ENCODE assay signal across 29 mouse cellular contexts in genomic region chr6:128941646-128942421, GRCm38 (mm10). TPM values are rescaled to one million over a fixed set of nuclear protein-coding genes. Genes with fewer than 3 reads are reported as not detected.
DNase-seq lines count a peak whose midpoint lies in the region; ATAC-seq lines count a peak whose summit lies in the region.
"Had no signal": no experiment of that assay in that cellular context is flagged by ENCODE, and none has a peak within 500 bp of the region (broad histone marks: within the 10 kb centered on the region; RNA-seq: fewer than 3 reads in every experiment).

No protein-coding gene starts in this region.

- H3K9ac ChIP-seq in heart, embryonic 11.5 days (ENCODE audit: low read depth, low read length), result no peak overlapping the region
- H3K9ac ChIP-seq in midbrain, embryonic 11.5 days (ENCODE audit: low read length), result no peak overlapping the region
- H3K9ac ChIP-seq in embryonic facial prominence, embryonic 15.5 days, result no peak overlapping the region
- H3K9ac ChIP-seq in kidney, embryonic 15.5 days, result no peak overlapping the region
- H3K9ac ChIP-seq: limb, embryonic 15.5 days; stomach, embryonic 15.5 days had no signal

- ATAC-seq in heart, embryonic 11.5 days (replicated peaks; ENCODE audit: insufficient number of reproducible peaks, low FRiP score, low TSS enrichment), result 0 out of 2 replicates have a peak, but pooled peaks have one; percentile 26
- ATAC-seq in midbrain, embryonic 11.5 days (ENCODE audit: low FRiP score), result 0 out of 2 replicates have a peak, but pooled peaks have one; percentile 33
- ATAC-seq in embryonic facial prominence, embryonic 15.5 days (ENCODE audit: insufficient number of reproducible peaks, low FRiP score, low TSS enrichment, low read depth), result peak; percentile 43; the same call in 1 of the 2 replicates
- ATAC-seq in kidney, embryonic 15.5 days (replicated peaks; ENCODE audit: low FRiP score), result no peak
- ATAC-seq: hindbrain, embryonic 16.5 days; midbrain, embryonic 16.5 days had no signal

- H3K27me3 ChIP-seq in heart, embryonic 11.5 days (ENCODE audit: control insufficient read depth, insufficient read depth, low read length), result no peaks in the 10 kb centered on the region
- H3K27me3 ChIP-seq in midbrain, embryonic 11.5 days (ENCODE audit: control insufficient read depth, insufficient read depth, low read length), result no peaks in the 10 kb centered on the region
- H3K27me3 ChIP-seq in midbrain, embryonic 10.5 days (ENCODE audit: low read depth, poor library complexity, severe bottlenecking), result no peaks in the 10 kb centered on the region
- H3K27me3 ChIP-seq in embryonic facial prominence, embryonic 15.5 days, result no peaks in the 10 kb centered on the region
- no peaks in the 10 kb centered on the region for H3K27me3 ChIP-seq in kidney, embryonic 15.5 days
- H3K27me3 ChIP-seq: limb, embryonic 15.5 days; stomach, embryonic 15.5 days had no signal

- H3K36me3 ChIP-seq in heart, embryonic 11.5 days (ENCODE audit: control insufficient read depth, insufficient read depth, low read length), result no peaks in the 10 kb centered on the region
- H3K36me3 ChIP-seq in midbrain, embryonic 11.5 days (ENCODE audit: control insufficient read depth, insufficient read depth, low read length), result no peaks in the 10 kb centered on the region
- no peaks in the 10 kb centered on the region for H3K36me3 ChIP-seq in midbrain, embryonic 10.5 days
- H3K36me3 ChIP-seq in embryonic facial prominence, embryonic 15.5 days, result no peaks in the 10 kb centered on the region
- H3K36me3 ChIP-seq in kidney, embryonic 15.5 days, result no peaks in the 10 kb centered on the region
- H3K36me3 ChIP-seq: heart, embryonic 10.5 days; limb, embryonic 15.5 days; stomach, embryonic 15.5 days had no signal

- H3K4me1 ChIP-seq in heart, embryonic 11.5 days (ENCODE audit: control insufficient read depth, insufficient read depth, low read length), result no peaks in the 10 kb centered on the region
- no peaks in the 10 kb centered on the region for H3K4me1 ChIP-seq in midbrain, embryonic 11.5 days (ENCODE audit: control insufficient read depth, insufficient read depth, low read length)
- no peaks in the 10 kb centered on the region for H3K4me1 ChIP-seq in midbrain, embryonic 10.5 days
- H3K4me1 ChIP-seq in embryonic facial prominence, embryonic 15.5 days, result no peaks in the 10 kb centered on the region
- H3K4me1 ChIP-seq in kidney, embryonic 15.5 days, result no peaks in the 10 kb centered on the region
- H3K4me1 ChIP-seq: heart, embryonic 10.5 days; limb, embryonic 15.5 days; stomach, embryonic 15.5 days had no signal

- H3K27ac ChIP-seq in heart, embryonic 11.5 days (ENCODE audit: low read depth, low read length), result no peak overlapping the region
- no peak overlapping the region for H3K27ac ChIP-seq in midbrain, embryonic 11.5 days (ENCODE audit: low read depth, low read length)
- no peak overlapping the region for H3K27ac ChIP-seq in midbrain, embryonic 10.5 days (replicated peaks)
- H3K27ac ChIP-seq in embryonic facial prominence, embryonic 15.5 days (replicated peaks), result no peak overlapping the region
- no peak overlapping the region for H3K27ac ChIP-seq in kidney, embryonic 15.5 days
- H3K27ac ChIP-seq: heart, embryonic 10.5 days; limb, embryonic 15.5 days; stomach, embryonic 15.5 days had no signal

- 73% methylated on average over 5 of the region's 5 CpGs for WGBS in heart, embryonic 11.5 days (ENCODE audit: insufficient replicate concordance)
- WGBS in midbrain, embryonic 11.5 days, result 86% methylated on average over 5 of the region's 5 CpGs
- 88% methylated on average over 5 of the region's 5 CpGs for WGBS in midbrain, embryonic 10.5 days
- WGBS in embryonic facial prominence, embryonic 15.5 days, result 79% methylated on average over 5 of the region's 5 CpGs
- 89% methylated on average over 5 of the region's 5 CpGs for WGBS in kidney, embryonic 15.5 days

- DNase-seq in heart, adult 18-20 months, result no peak
- no peak for DNase-seq in midbrain, embryonic 11.5 days (ENCODE audit: low spot score, missing footprints)
- no peak for DNase-seq in midbrain, embryonic 10.5 days (ENCODE audit: low spot score)
- no peak for DNase-seq in embryo, embryonic 11 days
- DNase-seq: adrenal gland, adult 8-10 months; cerebellum, adult 11 months; cerebellum, postnatal 25 days; gastrocnemius, postnatal 36 days; heart, postnatal 14 days; kidney, adult 11 months; kidney, postnatal 25 days; lung, adult 18-20 months; lung, postnatal 4 days; right cerebral cortex, postnatal 14 days; thymus, postnatal 14 days had no signal

- no peaks in the 10 kb centered on the region for H3K9me3 ChIP-seq in heart, embryonic 11.5 days (replicated peaks; ENCODE audit: control insufficient read depth, low read length)
- H3K9me3 ChIP-seq in midbrain, embryonic 11.5 days (ENCODE audit: control insufficient read depth, low read length), result no peaks in the 10 kb centered on the region
- H3K9me3 ChIP-seq in midbrain, embryonic 10.5 days (replicated peaks), result peaks cover 8% of the 10 kb centered on the region; the same call in 1 of the 2 replicates
- 0 out of 2 replicates have a peak, but pooled peaks cover 5% of the 10 kb centered on the region for H3K9me3 ChIP-seq in embryonic facial prominence, embryonic 15.5 days (replicated peaks)
- peaks cover 4% of the 10 kb centered on the region; the same call in 1 of the 2 replicates for H3K9me3 ChIP-seq in kidney, embryonic 15.5 days (replicated peaks)
- H3K9me3 ChIP-seq: limb, embryonic 15.5 days; stomach, embryonic 15.5 days had no signal

- no peak overlapping the region for H3K4me3 ChIP-seq in heart, embryonic 11.5 days (ENCODE audit: low read depth, low read length)
- H3K4me3 ChIP-seq in midbrain, embryonic 11.5 days (ENCODE audit: low read depth, low read length), result no peak overlapping the region
- no peak overlapping the region for H3K4me3 ChIP-seq in midbrain, embryonic 10.5 days
- H3K4me3 ChIP-seq in embryonic facial prominence, embryonic 15.5 days (replicated peaks), result no peak overlapping the region
- H3K4me3 ChIP-seq in kidney, embryonic 15.5 days (replicated peaks), result no peak overlapping the region
- H3K4me3 ChIP-seq: heart, embryonic 10.5 days; limb, embryonic 15.5 days; stomach, embryonic 15.5 days had no signal

- no peak overlapping the region for H3K4me2 ChIP-seq in heart, embryonic 11.5 days
- no peak overlapping the region for H3K4me2 ChIP-seq in midbrain, embryonic 11.5 days
- H3K4me2 ChIP-seq in embryonic facial prominence, embryonic 15.5 days (replicated peaks), result no peak overlapping the region
- no peak overlapping the region for H3K4me2 ChIP-seq in kidney, embryonic 15.5 days
- H3K4me2 ChIP-seq: limb, embryonic 15.5 days; stomach, embryonic 15.5 days had no signal

RNA-seq across cellular contexts. Expression of gene Clec2g, which starts 7.7 kb away (rescaled TPM):
- not detected in 2 replicates for polyA plus RNA-seq in heart, embryonic 11.5 days (2014; fragmentation: Nextera tagmentation; extraction: Ambion mirVana)
- total RNA-seq in heart, adult 18-20 months (2021), result 1 to 10 TPM; 2.2 to 3.1 TPM
- not detected in 2 replicates for polyA plus RNA-seq in midbrain, embryonic 11.5 days (2014; fragmentation: Nextera tagmentation; extraction: Ambion mirVana)
- polyA plus RNA-seq in midbrain, embryonic 10.5 days (2016; fragmentation: Nextera tagmentation; extraction: Ambion mirVana), result not detected in 2 replicates
- 3.7 and 5.6 TPM in 2 replicates for polyA plus RNA-seq in embryonic facial prominence, embryonic 15.5 days (2015; fragmentation: Nextera tagmentation; extraction: Ambion mirVana)
- 0.06 TPM in 1 of 2 replicates, not detected in the other for polyA plus RNA-seq in kidney, embryonic 15.5 days (2015; fragmentation: Nextera tagmentation; extraction: Ambion mirVana)
- total RNA-seq: layer of hippocampus, postnatal 10 days; left cerebral cortex, postnatal 10 days had no signal
- polyA plus RNA-seq: brain, embryonic 14.5 days; C2C12; heart, embryonic 10.5 days; hindbrain, embryonic 16.5 days; midbrain, embryonic 16.5 days; neural tube, embryonic 11.5 days had no signal

RNA-seq across cellular contexts. Expression of gene BC035044, which starts 50.9 kb away (rescaled TPM):
- 0.69 and 0.73 TPM in 2 replicates for polyA plus RNA-seq in heart, embryonic 11.5 days (2014; fragmentation: Nextera tagmentation; extraction: Ambion mirVana)
- total RNA-seq in heart, adult 18-20 months (2021), result 1 to 10 TPM in 1 of 2 experiments, under 1 TPM in 1; 0.45 to 1.4 TPM
- 0.67 and 0.90 TPM in 2 replicates for polyA plus RNA-seq in midbrain, embryonic 11.5 days (2014; fragmentation: Nextera tagmentation; extraction: Ambion mirVana)
- 1.3 and 1.4 TPM in 2 replicates for polyA plus RNA-seq in midbrain, embryonic 10.5 days (2016; fragmentation: Nextera tagmentation; extraction: Ambion mirVana)
- 0.38 and 0.49 TPM in 2 replicates for polyA plus RNA-seq in embryonic facial prominence, embryonic 15.5 days (2015; fragmentation: Nextera tagmentation; extraction: Ambion mirVana)
- 0.68 TPM in 2 replicates for polyA plus RNA-seq in kidney, embryonic 15.5 days (2015; fragmentation: Nextera tagmentation; extraction: Ambion mirVana)
- total RNA-seq: ES-E14; gastrocnemius, postnatal 36 days had no signal
- polyA plus RNA-seq: C2C12 had no signal

RNA-seq across cellular contexts. Expression of gene Clec2i, which starts 54.4 kb away (rescaled TPM):
- not detected in 2 replicates for polyA plus RNA-seq in heart, embryonic 11.5 days (2014; fragmentation: Nextera tagmentation; extraction: Ambion mirVana)
- total RNA-seq in heart, adult 18-20 months (2021), result under 1 TPM in 1 of 2 experiments, not detected in 1; 0.62 TPM
- not detected in 2 replicates for polyA plus RNA-seq in midbrain, embryonic 11.5 days (2014; fragmentation: Nextera tagmentation; extraction: Ambion mirVana)
- polyA plus RNA-seq in midbrain, embryonic 10.5 days (2016; fragmentation: Nextera tagmentation; extraction: Ambion mirVana), result 0.16 TPM in 1 of 2 replicates, not detected in the other
- 0.12 and 0.36 TPM in 2 replicates for polyA plus RNA-seq in embryonic facial prominence, embryonic 15.5 days (2015; fragmentation: Nextera tagmentation; extraction: Ambion mirVana)
- 0.15 and 0.16 TPM in 2 replicates for polyA plus RNA-seq in kidney, embryonic 15.5 days (2015; fragmentation: Nextera tagmentation; extraction: Ambion mirVana)
- total RNA-seq: layer of hippocampus, postnatal 10 days; left cerebral cortex, postnatal 10 days had no signal
- polyA plus RNA-seq: brain, embryonic 14.5 days; C2C12; heart, embryonic 10.5 days; hindbrain, embryonic 16.5 days; limb, embryonic 15.5 days; midbrain, embryonic 16.5 days; neural tube, embryonic 11.5 days had no signal
